Mouse (Mus musculus) embryonic facial prominence, embryonic 15.5 days (tissue): ENCODE measurements around the gene Etl4. TPM values are rescaled to one million over a fixed set of nuclear protein-coding genes. Genes with fewer than 3 reads are reported as not detected.
A peak's percentile ranks its signal among the peaks of the same experiment; 100 is the strongest.
"Not testable (repeated sequence)": the region's sequence is repeated elsewhere in the genome, so short reads cannot be mapped to it uniquely, and the experiment has no call there.

Source experiments
- ATAC-seq: fragments of 200-750 bp; cut with Nextera tagmentation; 2 replicates; pipeline ENCODE4 v1.8.0; 2017; ENCODE audit warnings: low read depth, moderate TSS enrichment; ENCODE audit not compliant: insufficient number of reproducible peaks, low FRiP score, low TSS enrichment
- H3K27ac ChIP-seq: fragments of 300-500 bp; sonication (generic); replicated peaks from 2 replicates; pipeline ENCODE4 v1.5.1; 2015; ENCODE audit warnings: mild to moderate bottlenecking, inconsistent platforms
- H3K27me3 ChIP-seq: fragments of 300-500 bp; sonication (generic); 2 replicates; pipeline ENCODE4 v1.6.1; 2015; ENCODE audit warnings: inconsistent platforms
- H3K36me3 ChIP-seq: fragments of 300-500 bp; sonication (generic); 2 replicates; pipeline ENCODE4 v1.6.1; 2015; ENCODE audit warnings: mild to moderate bottlenecking, inconsistent platforms
- H3K4me1 ChIP-seq: fragments of 300-500 bp; sonication (generic); 2 replicates; pipeline ENCODE4 v1.6.1; 2015; ENCODE audit warnings: inconsistent platforms
- H3K4me2 ChIP-seq: fragments of 300-500 bp; sonication (generic); replicated peaks from 2 replicates; pipeline ENCODE4 v1.6.1; 2015; ENCODE audit warnings: mild to moderate bottlenecking, inconsistent platforms
- H3K4me3 ChIP-seq: fragments of 300-500 bp; sonication (generic); replicated peaks from 2 replicates; pipeline ENCODE4 v1.5.1; 2015; ENCODE audit warnings: mild to moderate bottlenecking, inconsistent platforms
- H3K9ac ChIP-seq: fragments of 300-500 bp; sonication (generic); 2 replicates; pipeline ENCODE4 v1.6.1; 2015; ENCODE audit warnings: inconsistent platforms
- H3K9me3 ChIP-seq: fragments of 300-500 bp; sonication (generic); replicated peaks from 2 replicates; pipeline ENCODE4 v1.6.1; 2016; ENCODE audit warnings: inconsistent platforms
- WGBS: fragments of 180-500 bp; shearing (Covaris S2); methylation state at CpG from one replicate; pipeline ENCODE4 v1.1.7; 2015; 5-methylcytosine and 5-hydroxymethylcytosine counted together
- polyA plus RNA-seq: library from polyadenylated mRNA; unstranded; fragments of >200 nt; fragmentation: Nextera tagmentation; extraction: Ambion mirVana; gene quantifications from 2 replicates; pipeline ENCODE4 v1.2.1, GENCODE M21; 2015

Gene Etl4
- polyA plus RNA-seq, 1 experiment from 2014 or later, result 39.0 TPM

DNA sequence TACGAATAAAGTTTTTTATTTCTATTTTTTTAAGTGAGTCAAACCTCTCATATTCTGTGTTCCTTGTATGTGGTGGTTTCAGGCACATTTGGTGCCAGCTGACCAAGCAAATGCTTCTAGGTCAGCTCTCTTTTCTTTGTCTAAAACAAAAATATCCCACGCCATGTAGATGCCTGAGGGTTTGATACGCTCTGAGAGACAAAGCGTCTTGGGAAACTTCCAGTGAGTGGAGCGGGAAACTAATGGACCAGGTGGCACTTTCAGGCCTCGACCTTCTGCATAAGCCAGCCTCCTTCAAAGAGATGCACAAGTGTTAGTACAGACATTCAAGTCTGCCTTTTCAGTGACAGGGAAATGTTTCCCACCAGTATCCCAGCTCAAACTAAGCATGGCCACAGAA lies 426.6 kb downstream of the Etl4 start:
- Histone ChIP-seq H3K36me3 (no peaks in the 10 kb centered on the region), H3K9ac (no peak overlapping the region), H3K4me2 (no peak overlapping the region), H3K4me1 (peaks cover 10% of the 10 kb centered on the region; the same call in 1 of the 2 replicates), H3K27me3 (no peaks in the 10 kb centered on the region), H3K4me3 (no peak overlapping the region), H3K27ac (no peak overlapping the region), H3K9me3 (no peaks in the 10 kb centered on the region)
- 79% methylated on average over 6 of the region's 6 CpGs for WGBS
- no peak for ATAC-seq

DNA sequence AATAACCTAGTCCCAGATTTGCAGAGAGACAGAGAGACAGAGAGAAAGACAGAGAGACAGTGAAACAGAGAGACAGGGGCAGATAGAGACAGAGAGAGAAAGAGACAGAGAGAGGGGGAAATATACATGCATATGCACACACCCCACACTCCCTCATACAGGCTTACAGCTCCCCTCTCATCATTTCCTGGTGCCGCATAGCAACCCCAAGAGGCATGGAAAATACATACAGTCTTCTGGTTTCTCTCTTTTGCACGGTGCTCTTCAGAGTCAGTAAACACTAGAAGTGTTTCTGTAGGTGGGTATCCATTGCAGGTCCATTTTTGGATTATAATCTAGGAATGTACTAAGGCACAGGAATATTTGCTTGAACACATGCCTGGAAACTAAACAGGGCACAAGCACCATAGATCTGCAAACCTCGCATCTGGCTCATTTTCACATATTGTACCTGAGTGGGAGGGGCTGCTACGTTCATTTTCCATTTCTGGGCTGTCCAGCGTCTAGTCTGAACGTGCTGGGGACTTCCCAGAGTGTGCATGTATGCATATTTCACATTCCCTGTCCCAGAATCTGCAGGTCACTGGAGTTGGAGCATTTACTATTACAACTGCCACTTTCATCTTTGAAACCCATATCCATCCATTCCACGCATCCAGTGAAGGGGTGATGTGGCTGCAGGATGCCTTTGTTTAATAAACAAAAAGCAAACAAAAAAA lies 429.6 kb downstream of the Etl4 start:
- no peak overlapping the region for H3K9ac ChIP-seq
- H3K27ac ChIP-seq, result no peak overlapping the region
- no peaks in the 10 kb centered on the region for H3K9me3 ChIP-seq
- H3K27me3 ChIP-seq, result no peaks in the 10 kb centered on the region
- WGBS, result 48% methylated on average over 7 of the region's 7 CpGs
- H3K4me3 ChIP-seq, result peak overlapping the region; percentile 24
- H3K36me3 ChIP-seq, result no peaks in the 10 kb centered on the region
- peaks cover 10% of the 10 kb centered on the region; the same call in 1 of the 2 replicates for H3K4me1 ChIP-seq
- peak overlapping the region; percentile 44 for H3K4me2 ChIP-seq
- ATAC-seq, result no peak

DNA sequence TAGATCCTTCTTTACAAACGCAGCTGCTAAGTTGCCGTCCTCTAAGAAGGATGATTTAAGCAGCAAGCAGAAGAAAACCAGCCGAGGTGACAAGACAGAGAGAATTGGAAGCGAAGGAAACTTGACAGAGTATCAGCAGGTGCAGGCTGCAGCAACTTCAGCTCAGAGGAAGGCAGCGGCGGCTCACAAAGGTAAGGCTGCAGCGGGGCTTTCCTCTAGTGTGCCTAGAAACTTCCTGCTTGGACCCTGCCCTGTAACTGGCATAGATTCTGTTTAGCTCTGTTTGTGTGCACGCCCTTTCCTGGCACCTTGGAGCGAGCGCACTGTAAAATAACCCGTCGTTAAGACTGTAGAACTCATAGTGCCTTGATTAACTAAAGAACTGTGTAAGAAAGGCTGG lies 430.3 kb downstream of the Etl4 start:
- no peak overlapping the region for H3K27ac ChIP-seq
- peak overlapping the region; percentile 24 for H3K4me3 ChIP-seq
- H3K27me3 ChIP-seq, result no peaks in the 10 kb centered on the region
- no peaks in the 10 kb centered on the region for H3K36me3 ChIP-seq
- ATAC-seq, result no peak
- H3K4me1 ChIP-seq, result peaks cover 10% of the 10 kb centered on the region; the same call in 1 of the 2 replicates
- 22% methylated on average over 12 of the region's 12 CpGs for WGBS
- H3K9me3 ChIP-seq, result no peaks in the 10 kb centered on the region
- H3K9ac ChIP-seq, result no peak overlapping the region
- H3K4me2 ChIP-seq, result peak overlapping the region; percentile 44

DNA sequence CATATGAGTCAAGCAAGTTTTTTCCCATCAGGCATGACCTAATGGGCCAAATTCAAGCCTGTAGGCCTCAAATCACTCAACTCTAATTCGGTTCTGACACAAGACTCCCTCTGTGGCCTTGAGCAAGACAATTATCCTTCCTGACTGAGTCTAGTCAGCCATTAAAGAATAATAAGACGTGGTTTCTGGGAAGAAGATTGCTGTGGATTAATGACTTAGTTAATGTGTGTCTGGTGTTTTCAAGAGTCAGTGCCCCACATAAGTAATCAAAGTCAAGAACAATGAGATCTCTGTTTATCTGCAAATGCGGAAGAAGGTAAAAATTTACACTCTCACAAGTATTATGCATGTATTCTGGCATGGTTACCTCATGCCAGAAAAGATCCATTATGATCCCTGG lies 437.3 kb downstream of the Etl4 start:
- no peak for ATAC-seq
- no peaks in the 10 kb centered on the region for H3K36me3 ChIP-seq
- H3K4me3 ChIP-seq, result no peak overlapping the region
- H3K27ac ChIP-seq, result no peak overlapping the region
- no peaks in the 10 kb centered on the region for H3K27me3 ChIP-seq
- H3K9ac ChIP-seq, result no peak overlapping the region
- no peak overlapping the region for H3K4me2 ChIP-seq
- H3K9me3 ChIP-seq, result no peaks in the 10 kb centered on the region
- H3K4me1 ChIP-seq, result no peaks in the 10 kb centered on the region
- WGBS, result 42% methylated on average over 3 of the region's 3 CpGs

DNA sequence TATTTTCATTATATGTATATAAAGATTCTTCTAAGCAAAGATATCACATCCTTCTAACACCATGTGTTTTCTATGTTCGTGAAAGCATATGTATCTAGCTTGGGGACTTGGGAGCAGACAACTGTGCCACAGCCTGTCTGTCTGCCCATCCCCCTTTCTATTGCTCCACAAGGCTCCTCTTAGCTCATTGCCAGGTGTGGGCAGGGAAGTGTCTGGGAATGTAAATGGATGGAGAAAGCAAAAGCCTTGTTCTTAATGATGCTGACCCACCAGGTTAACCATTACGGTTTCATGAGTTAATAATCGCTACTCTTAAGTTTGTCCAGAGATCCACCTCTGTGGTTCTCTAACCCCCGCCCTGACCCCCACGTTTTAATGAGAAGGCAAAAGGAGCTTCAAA lies 439.7 kb downstream of the Etl4 start:
- ATAC-seq, result no peak
- WGBS, result 66% methylated on average over 5 of the region's 5 CpGs

GRCm38 (mm10) chr2:20352796-20353195 lies 443.2 kb downstream of the Etl4 start:
- Histone ChIP-seq H3K27me3 (no peaks in the 10 kb centered on the region), H3K9me3 (no peaks in the 10 kb centered on the region), H3K36me3 (no peaks in the 10 kb centered on the region), H3K4me3 (no peak overlapping the region), H3K4me1 (no peaks in the 10 kb centered on the region), H3K27ac (no peak overlapping the region), H3K4me2 (no peak overlapping the region), H3K9ac (no peak overlapping the region)
- ATAC-seq, result no peak

More for the DNA sequence above, 439.7 kb downstream of the Etl4 start:
- Histone ChIP-seq H3K4me2 (no peak overlapping the region), H3K36me3 (no peaks in the 10 kb centered on the region), H3K27me3 (no peaks in the 10 kb centered on the region), H3K27ac (no peak overlapping the region), H3K4me3 (no peak overlapping the region), H3K9ac (no peak overlapping the region), H3K9me3 (no peaks in the 10 kb centered on the region), H3K4me1 (no peaks in the 10 kb centered on the region)

- Histone ChIP-seq H3K4me3 (no peak overlapping the region), H3K9me3 (no peaks in the 10 kb centered on the region), H3K9ac (no peak overlapping the region), H3K4me1 (no peaks in the 10 kb centered on the region), H3K27me3 (no peaks in the 10 kb centered on the region), H3K36me3 (no peaks in the 10 kb centered on the region), H3K27ac (no peak overlapping the region), H3K4me2 (no peak overlapping the region)
- WGBS, result 70% methylated on average over 2 of the region's 2 CpGs
- no peak for ATAC-seq
These were observed 467.4 kb downstream of the Etl4 start for GRCm38 (mm10) chr2:20377026-20377425.

GRCm38 (mm10) chr2:20380874-20381273 lies 471.3 kb downstream of the Etl4 start:
- H3K4me1 ChIP-seq, H3K4me3 ChIP-seq, ATAC-seq, H3K9ac ChIP-seq, H3K36me3 ChIP-seq, H3K27ac ChIP-seq, H3K4me2 ChIP-seq, H3K27me3 ChIP-seq, H3K9me3 ChIP-seq: not testable (repeated sequence)
- 92% methylated on average over 4 of the region's 8 CpGs for WGBS

DNA sequence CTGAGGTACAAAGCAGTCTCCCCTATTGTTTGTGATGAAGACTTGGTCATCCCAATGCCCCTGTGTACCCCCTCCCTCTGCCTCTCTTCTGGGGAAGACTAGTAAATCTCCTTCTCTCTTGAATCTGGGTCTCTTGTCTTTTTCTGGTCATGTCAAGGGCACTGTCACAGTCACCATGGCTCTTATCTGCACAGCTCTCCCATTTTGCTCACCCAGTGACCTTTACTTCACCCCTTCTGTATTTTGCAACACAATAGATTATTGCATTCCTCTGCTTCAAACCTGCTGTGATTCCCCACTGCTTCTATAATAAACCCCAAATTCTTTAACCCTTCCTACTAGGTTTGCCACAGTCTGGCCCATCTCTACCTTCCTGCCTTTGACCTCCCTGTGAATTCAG lies 484.5 kb downstream of the Etl4 start:
- H3K4me3 ChIP-seq, result no peak overlapping the region
- H3K4me1 ChIP-seq, result no peaks in the 10 kb centered on the region
- no peaks in the 10 kb centered on the region for H3K27me3 ChIP-seq
- no peaks in the 10 kb centered on the region for H3K36me3 ChIP-seq
- no peak for ATAC-seq
- no peak overlapping the region for H3K27ac ChIP-seq
- H3K9ac ChIP-seq, result no peak overlapping the region
- no peak overlapping the region for H3K4me2 ChIP-seq
- H3K9me3 ChIP-seq, result no peaks in the 10 kb centered on the region

DNA sequence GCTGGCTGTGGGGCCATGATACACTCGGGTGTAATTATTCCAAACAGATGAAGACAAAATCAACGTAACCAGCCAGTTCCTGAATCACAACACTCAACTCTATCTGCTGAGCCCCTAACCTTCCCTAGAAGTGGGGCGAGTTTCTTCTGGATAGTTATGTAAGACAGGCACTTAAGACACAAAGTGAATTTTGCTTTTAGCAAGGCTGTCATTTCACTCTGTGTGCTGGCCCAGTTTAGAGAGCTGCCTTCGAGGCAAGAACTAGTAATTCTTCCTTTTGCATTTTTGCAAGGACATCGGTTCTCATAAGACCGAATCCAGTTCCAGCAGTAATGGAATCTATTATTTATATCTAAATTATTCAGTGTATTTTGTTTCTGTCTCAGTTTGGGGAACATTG lies 487.4 kb downstream of the Etl4 start:
- Histone ChIP-seq H3K4me1 (no peaks in the 10 kb centered on the region), H3K9me3 (no peaks in the 10 kb centered on the region), H3K4me3 (no peak overlapping the region), H3K27ac (no peak overlapping the region), H3K27me3 (no peaks in the 10 kb centered on the region), H3K4me2 (no peak overlapping the region), H3K36me3 (no peaks in the 10 kb centered on the region), H3K9ac (no peak overlapping the region)
- no peak for ATAC-seq
- WGBS, result 69% methylated on average over 6 of the region's 6 CpGs

GRCm38 (mm10) chr2:20400556-20400955 lies 491.0 kb downstream of the Etl4 start:
- H3K4me1 ChIP-seq, result no peaks in the 10 kb centered on the region
- H3K9me3 ChIP-seq, result no peaks in the 10 kb centered on the region
- WGBS, result 50% methylated on average over 3 of the region's 3 CpGs
- H3K36me3 ChIP-seq, result no peaks in the 10 kb centered on the region
- no peaks in the 10 kb centered on the region for H3K27me3 ChIP-seq
- no peak for ATAC-seq
- no peak overlapping the region for H3K4me3 ChIP-seq
- H3K9ac ChIP-seq, result no peak overlapping the region
- no peak overlapping the region for H3K4me2 ChIP-seq
- no peak overlapping the region for H3K27ac ChIP-seq

DNA sequence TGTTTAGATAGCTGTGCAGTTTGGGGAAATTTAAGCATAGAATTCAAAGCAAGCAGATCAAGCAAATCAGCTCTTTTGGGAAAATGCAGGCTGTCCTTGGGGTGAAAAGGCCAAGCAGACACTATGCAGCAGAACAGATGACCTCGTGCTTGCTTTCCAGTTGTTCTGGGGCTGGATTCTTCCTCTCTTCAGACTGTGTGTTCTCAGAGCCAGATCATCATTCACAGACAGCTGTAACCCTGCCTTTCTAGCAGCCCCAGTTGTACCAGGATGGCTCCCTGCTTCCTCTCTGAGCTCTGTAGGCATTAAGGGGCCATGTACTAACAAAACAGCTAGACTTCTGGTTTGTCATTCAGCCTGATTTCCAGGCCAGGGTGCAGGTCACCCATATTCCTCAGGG lies 494.8 kb downstream of the Etl4 start:
- Histone ChIP-seq H3K4me3 (no peak overlapping the region), H3K27ac (no peak overlapping the region)

More for the DNA sequence above, 494.8 kb downstream of the Etl4 start:
- no peaks in the 10 kb centered on the region for H3K27me3 ChIP-seq
- H3K9me3 ChIP-seq, result no peaks in the 10 kb centered on the region
- no peak for ATAC-seq
- no peak overlapping the region for H3K4me2 ChIP-seq
- no peaks in the 10 kb centered on the region for H3K36me3 ChIP-seq
- WGBS, result 57% methylated on average over 1 of the region's 1 CpGs
- H3K9ac ChIP-seq, result no peak overlapping the region
- H3K4me1 ChIP-seq, result no peaks in the 10 kb centered on the region
